Mouse (Mus musculus) hindbrain, embryonic 12.5 days (tissue): ENCODE results near the gene Htra2. TPM values are rescaled to one million over a fixed set of nuclear protein-coding genes. Genes with fewer than 3 reads are reported as not detected.
A peak's percentile ranks its signal among the peaks of the same experiment; 100 is the strongest.

Experiments
- ATAC-seq: fragments of 200-750 bp; cut with Nextera tagmentation; 2 replicates; pipeline ENCODE4 v1.8.0; 2017; ENCODE audit warnings: moderate TSS enrichment; ENCODE audit not compliant: low FRiP score
- H3K27ac ChIP-seq: fragments of 300-500 bp; sonication (generic); 2 replicates; pipeline ENCODE4 v1.5.1; 2016; ENCODE audit warnings: mild to moderate bottlenecking
- H3K27me3 ChIP-seq: fragments of 300-500 bp; sonication (generic); 2 replicates; pipeline ENCODE4 v1.6.1; 2016; ENCODE audit warnings: mild to moderate bottlenecking
- H3K36me3 ChIP-seq: fragments of 300-500 bp; sonication (generic); 2 replicates; pipeline ENCODE4 v1.6.1; 2016; ENCODE audit warnings: mild to moderate bottlenecking
- H3K4me1 ChIP-seq: fragments of 300-500 bp; sonication (generic); 2 replicates; pipeline ENCODE4 v1.6.1; 2016
- H3K4me2 ChIP-seq: fragments of 300-500 bp; sonication (generic); replicated peaks from 2 replicates; pipeline ENCODE4 v1.6.1; 2016; ENCODE audit warnings: mild to moderate bottlenecking
- H3K4me3 ChIP-seq: fragments of 300-500 bp; sonication (generic); 2 replicates; pipeline ENCODE4 v1.5.1; 2016; ENCODE audit warnings: mild to moderate bottlenecking
- H3K9ac ChIP-seq: fragments of 300-500 bp; sonication (generic); 2 replicates; pipeline ENCODE4 v1.6.1; 2016; ENCODE audit warnings: mild to moderate bottlenecking, moderate library complexity
- H3K9me3 ChIP-seq: fragments of 300-500 bp; sonication (generic); replicated peaks from 2 replicates; pipeline ENCODE4 v1.6.1; 2016; ENCODE audit warnings: mild to moderate bottlenecking
- WGBS: fragments of 180-500 bp; shearing (Covaris S2); methylation state at CpG from one replicate; pipeline ENCODE4 v1.1.7; 2016; 5-methylcytosine and 5-hydroxymethylcytosine counted together
- polyA plus RNA-seq: library from polyadenylated mRNA; unstranded; fragments of >200 nt; fragmentation: Nextera tagmentation; extraction: Ambion mirVana; gene quantifications from 2 replicates; pipeline ENCODE4 v1.2.1, GENCODE M21; 2016

Gene Htra2
- polyA plus RNA-seq, 1 experiment from 2014 or later: 59.9 TPM

- peak overlapping the region; percentile 58 for H3K4me2 ChIP-seq
- H3K9ac ChIP-seq: peak overlapping the region; percentile 23; the same call in 1 of the 2 replicates
- ATAC-seq: peak; percentile 55
- peaks cover 21% of the 10 kb centered on the region for H3K27me3 ChIP-seq
- H3K36me3 ChIP-seq: no peaks in the 10 kb centered on the region
- H3K9me3 ChIP-seq: no peaks in the 10 kb centered on the region
- H3K4me3 ChIP-seq: peak overlapping the region; percentile 31
- peaks cover 15% of the 10 kb centered on the region for H3K4me1 ChIP-seq
- H3K27ac ChIP-seq: no peak overlapping the region
- WGBS: 10% methylated on average over 24 of the region's 24 CpGs
Measured at GRCm38 (mm10) chr6:83038496-83039012, 16.5 kb downstream of the Htra2 start.

GRCm38 (mm10) chr6:83037188-83037587, 17.9 kb downstream of the Htra2 start:
- no peak overlapping the region for H3K9ac ChIP-seq
- H3K4me3 ChIP-seq: no peak overlapping the region
- H3K27me3 ChIP-seq: peaks cover 33% of the 10 kb centered on the region
- no peak overlapping the region for H3K4me2 ChIP-seq
- H3K36me3 ChIP-seq: no peaks in the 10 kb centered on the region
- no peak for ATAC-seq
- no peak overlapping the region for H3K27ac ChIP-seq
- 77% methylated on average over 8 of the region's 8 CpGs for WGBS
- H3K4me1 ChIP-seq: peaks cover 28% of the 10 kb centered on the region
- H3K9me3 ChIP-seq: no peaks in the 10 kb centered on the region

DNA sequence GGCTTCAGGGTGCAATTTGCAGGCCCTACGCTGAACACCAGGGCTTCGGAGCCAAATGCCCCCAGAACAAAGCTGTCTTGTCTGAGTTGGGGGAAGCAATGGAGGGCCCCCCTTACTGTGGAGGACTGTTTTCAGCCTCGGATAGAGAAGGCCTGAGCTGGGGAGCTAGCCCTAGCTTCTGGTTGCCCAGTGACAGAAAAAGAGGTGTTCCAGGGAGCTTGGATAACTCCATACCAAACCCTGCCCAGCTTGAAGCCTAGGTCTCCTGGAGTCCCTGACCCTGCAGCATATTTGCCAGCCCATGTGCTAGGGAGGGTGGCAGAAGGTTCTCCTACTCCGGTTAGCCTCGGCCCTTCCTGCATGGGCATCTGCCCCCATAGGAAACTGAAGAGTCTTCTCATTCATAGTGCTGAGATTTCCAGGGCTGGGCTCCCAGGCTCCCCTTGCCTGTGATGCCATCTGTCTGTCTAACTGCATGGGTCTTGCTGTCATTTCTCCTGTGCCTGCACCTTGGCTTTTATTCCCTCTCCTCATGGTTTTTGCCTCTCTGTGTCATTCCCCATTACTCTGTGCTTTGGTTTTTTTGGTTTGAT, 20.5 kb downstream of the Htra2 start:
- Histone ChIP-seq H3K4me2 (peak overlapping the region; percentile 78), H3K4me3 (peak overlapping the region; percentile 49), H3K9me3 (no peaks in the 10 kb centered on the region), H3K4me1 (peaks cover 34% of the 10 kb centered on the region), H3K27ac (peak overlapping the region; percentile 72), H3K9ac (peak overlapping the region; percentile 58; the same call in 1 of the 2 replicates), H3K27me3 (peaks cover 59% of the 10 kb centered on the region), H3K36me3 (no peaks in the 10 kb centered on the region)
- no peak for ATAC-seq
- WGBS: 13% methylated on average over 5 of the region's 5 CpGs

DNA sequence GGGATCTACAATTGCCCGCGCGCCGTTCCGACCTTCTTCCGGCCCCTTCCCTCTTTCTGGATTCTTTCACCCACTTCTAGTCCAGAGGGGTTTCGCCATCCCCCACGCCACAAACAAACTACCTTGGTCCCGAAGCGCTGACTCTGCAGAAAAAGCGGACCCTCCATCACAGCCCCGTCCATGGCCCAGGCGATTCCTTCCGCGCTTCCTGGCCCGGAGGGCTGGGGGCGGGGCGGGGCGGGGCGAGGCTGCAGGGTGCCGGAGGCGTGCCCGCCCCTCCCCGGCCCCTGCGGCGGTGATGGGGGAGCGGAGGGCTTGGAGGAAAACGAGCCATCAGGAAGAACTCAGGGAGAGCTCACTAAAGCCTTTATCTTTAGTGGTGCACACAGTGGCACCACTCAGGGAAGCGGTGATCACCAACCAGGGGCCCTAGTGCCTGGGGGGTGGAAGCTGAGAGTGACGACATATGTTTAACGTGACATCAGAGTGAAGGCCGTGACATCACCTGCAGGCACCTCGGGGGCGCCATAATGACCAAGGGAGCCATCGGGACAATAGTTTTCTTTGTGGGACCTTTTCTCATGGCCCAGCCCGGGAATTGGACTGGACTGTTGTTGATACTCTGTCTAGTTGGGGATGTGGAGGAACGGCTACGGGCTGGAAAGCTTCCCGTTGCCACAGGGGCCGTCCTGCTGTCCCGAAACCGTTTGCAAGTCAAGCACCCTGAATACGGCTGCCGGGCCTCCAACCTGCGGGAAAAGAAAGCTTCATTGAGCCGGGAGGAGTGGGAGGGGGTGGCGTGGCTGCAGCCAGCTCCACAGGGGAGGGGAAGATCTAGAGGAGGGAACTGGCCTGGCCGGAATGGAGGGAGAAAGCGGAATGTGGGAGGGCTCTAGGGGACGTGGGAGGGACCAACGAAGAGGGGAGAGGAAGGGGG, 21.6 kb downstream of the Htra2 start, which contains the start of the genes Dok1 and Loxl3:
TSS of gene Dok1 (minus strand) at position 223 of the 937 bp plus-strand sequence.
TSS of gene Loxl3 (plus strand) at position 925 of the 937 bp plus-strand sequence.
- Histone ChIP-seq H3K36me3 (no peaks in the 10 kb centered on the region), H3K9me3 (no peaks in the 10 kb centered on the region), H3K4me3 (peak within 1 kb of the TSS; percentile 49), H3K4me2 (peak within 1 kb of the TSS; percentile 78), H3K9ac (peak within 1 kb of the TSS; percentile 58), H3K27me3 (peaks cover 66% of the 10 kb centered on the region), H3K27ac (peak within 1 kb of the TSS; percentile 72), H3K4me1 (peaks cover 31% of the 10 kb centered on the region)
- peak; percentile 74 for ATAC-seq
- WGBS: under 1% methylated on average over 51 of the region's 51 CpGs

GRCm38 (mm10) chr6:83032769-83033191, 22.3 kb downstream of the Htra2 start:
- peak overlapping the region; percentile 49 for H3K4me3 ChIP-seq
- WGBS: under 1% methylated on average over 31 of the region's 31 CpGs
- peak overlapping the region; percentile 58 for H3K9ac ChIP-seq
- peaks cover 27% of the 10 kb centered on the region for H3K4me1 ChIP-seq
- H3K27me3 ChIP-seq: peaks cover 74% of the 10 kb centered on the region
- H3K36me3 ChIP-seq: no peaks in the 10 kb centered on the region
- ATAC-seq: peak; percentile 45
- no peak overlapping the region for H3K27ac ChIP-seq
- H3K4me2 ChIP-seq: peak overlapping the region; percentile 78
- H3K9me3 ChIP-seq: no peaks in the 10 kb centered on the region

DNA sequence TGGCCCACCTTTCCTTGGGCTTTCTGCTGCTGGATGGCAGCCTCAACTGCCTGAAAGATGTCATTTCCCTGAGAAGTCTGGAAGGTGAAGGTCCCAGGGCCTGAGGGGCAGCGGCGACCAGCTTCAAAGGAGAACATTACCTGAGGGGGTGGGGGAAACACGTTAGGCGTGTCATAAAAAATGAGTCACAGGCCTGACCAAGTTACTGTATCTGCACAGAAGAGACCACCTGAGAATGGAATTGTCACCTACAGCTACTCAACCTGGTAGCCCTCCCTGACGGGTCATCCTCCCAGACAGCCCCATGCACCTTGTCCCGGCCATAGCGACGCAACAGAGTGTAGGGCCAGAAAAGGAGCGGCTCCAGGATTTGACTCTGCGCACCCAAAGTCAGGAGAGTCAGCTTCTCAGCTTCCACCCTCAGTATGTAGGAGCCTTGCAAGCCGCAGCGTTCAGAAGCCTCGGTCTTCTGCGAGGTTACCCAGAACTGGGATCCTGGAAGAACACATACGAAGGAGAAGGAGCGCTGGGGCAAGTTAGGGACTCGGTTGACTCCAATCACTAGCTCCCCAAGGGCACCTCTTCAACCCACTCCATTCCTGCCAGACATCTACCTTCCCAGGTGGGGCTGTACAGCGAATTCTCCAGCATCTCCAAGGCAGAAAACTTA, 23.0 kb downstream of the Htra2 start:
- ATAC-seq: no peak
- Histone ChIP-seq H3K27ac (no peak overlapping the region), H3K27me3 (peaks cover 77% of the 10 kb centered on the region), H3K4me1 (peaks cover 27% of the 10 kb centered on the region), H3K36me3 (no peaks in the 10 kb centered on the region), H3K9ac (no peak overlapping the region), H3K4me3 (peak overlapping the region; percentile 49), H3K9me3 (no peaks in the 10 kb centered on the region), H3K4me2 (peak overlapping the region; percentile 78)
- WGBS: 17% methylated on average over 18 of the region's 18 CpGs

DNA sequence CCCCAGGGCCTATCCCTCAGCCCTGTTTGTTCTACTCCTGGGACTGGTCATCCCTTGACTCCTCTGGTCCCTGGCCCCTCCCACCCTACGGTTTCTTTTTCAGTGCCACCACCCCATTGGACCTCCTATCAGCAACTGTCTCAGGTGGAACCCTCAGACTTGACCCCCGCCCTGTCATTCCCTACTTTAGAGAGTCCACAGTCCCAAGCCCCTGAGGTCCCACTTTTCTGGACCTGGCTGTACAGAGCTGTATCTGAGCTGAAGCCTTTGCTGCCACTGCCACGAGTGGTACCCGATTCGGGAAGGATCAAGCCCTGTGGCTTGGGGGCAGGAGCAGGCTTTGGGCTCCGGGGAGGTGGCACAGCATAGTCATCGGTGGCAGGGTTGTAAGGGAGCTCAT, 24.0 kb downstream of the Htra2 start:
- H3K27ac ChIP-seq: no peak overlapping the region
- ATAC-seq: no peak
- 54% methylated on average over 7 of the region's 7 CpGs for WGBS
- peaks cover 27% of the 10 kb centered on the region for H3K4me1 ChIP-seq
- H3K9ac ChIP-seq: no peak overlapping the region
- no peak overlapping the region for H3K4me2 ChIP-seq
- no peak overlapping the region for H3K4me3 ChIP-seq
- H3K36me3 ChIP-seq: no peaks in the 10 kb centered on the region
- peaks cover 76% of the 10 kb centered on the region for H3K27me3 ChIP-seq
- no peaks in the 10 kb centered on the region for H3K9me3 ChIP-seq

DNA sequence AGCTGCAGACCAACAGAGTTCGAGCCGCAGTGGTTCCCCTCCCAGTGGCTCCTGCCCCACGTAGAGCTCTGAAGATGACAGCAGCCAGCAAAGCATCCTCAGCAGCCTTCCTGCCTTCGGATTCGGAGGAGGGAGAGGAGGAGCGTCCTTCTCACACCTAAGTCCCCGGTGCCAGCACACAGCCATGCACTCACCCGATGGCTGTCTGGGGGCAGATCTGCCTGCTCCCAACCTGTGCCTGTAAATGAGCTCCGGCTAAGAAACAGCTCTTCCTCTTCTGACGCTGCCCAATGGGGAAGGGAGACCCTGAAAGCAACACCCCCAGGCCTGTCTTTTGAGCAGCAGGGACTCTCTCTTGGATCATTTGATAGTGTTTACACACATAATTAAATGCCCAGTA, 25.3 kb downstream of the Htra2 start:
- ATAC-seq: no peak
- WGBS: 15% methylated on average over 10 of the region's 10 CpGs
- H3K9me3 ChIP-seq: no peaks in the 10 kb centered on the region
- H3K27ac ChIP-seq: no peak overlapping the region
- H3K4me1 ChIP-seq: peaks cover 23% of the 10 kb centered on the region
- H3K9ac ChIP-seq: no peak overlapping the region
- peaks cover 66% of the 10 kb centered on the region for H3K27me3 ChIP-seq
- H3K4me3 ChIP-seq: no peak overlapping the region
- no peak overlapping the region for H3K4me2 ChIP-seq
- no peaks in the 10 kb centered on the region for H3K36me3 ChIP-seq

GRCm38 (mm10) chr6:83027706-83028105, 27.4 kb downstream of the Htra2 start:
- ATAC-seq: no peak
- WGBS: 52% methylated on average over 6 of the region's 9 CpGs
- H3K27me3 ChIP-seq: peaks cover 49% of the 10 kb centered on the region

GRCm38 (mm10) chr6:83027293-83027692, 27.8 kb downstream of the Htra2 start:
- Histone ChIP-seq H3K36me3 (no peaks in the 10 kb centered on the region), H3K4me3 (no peak overlapping the region), H3K4me2 (no peak overlapping the region), H3K27me3 (peaks cover 45% of the 10 kb centered on the region), H3K9ac (no peak overlapping the region), H3K9me3 (no peaks in the 10 kb centered on the region), H3K27ac (no peak overlapping the region), H3K4me1 (peaks cover 7% of the 10 kb centered on the region)
- no peak for ATAC-seq
- 66% methylated on average over 8 of the region's 8 CpGs for WGBS

More at GRCm38 (mm10) chr6:83027706-83028105, 27.4 kb downstream of the Htra2 start:
- no peaks in the 10 kb centered on the region for H3K9me3 ChIP-seq
- H3K36me3 ChIP-seq: no peaks in the 10 kb centered on the region
- H3K4me1 ChIP-seq: peaks cover 11% of the 10 kb centered on the region
- H3K4me3 ChIP-seq: no peak overlapping the region
- H3K27ac ChIP-seq: no peak overlapping the region
- no peak overlapping the region for H3K4me2 ChIP-seq
- no peak overlapping the region for H3K9ac ChIP-seq

- Histone ChIP-seq H3K27ac (no peak overlapping the region), H3K27me3 (peaks cover 24% of the 10 kb centered on the region), H3K9ac (no peak overlapping the region), H3K9me3 (no peaks in the 10 kb centered on the region), H3K4me1 (0 out of 2 replicates have a peak, but pooled peaks cover under 1% of the 10 kb centered on the region), H3K4me3 (no peak overlapping the region), H3K4me2 (no peak overlapping the region), H3K36me3 (no peaks in the 10 kb centered on the region)
- ATAC-seq: no peak
- WGBS: 90% methylated on average over 3 of the region's 4 CpGs
Measured at GRCm38 (mm10) chr6:83025221-83025620, 29.9 kb downstream of the Htra2 start.

DNA sequence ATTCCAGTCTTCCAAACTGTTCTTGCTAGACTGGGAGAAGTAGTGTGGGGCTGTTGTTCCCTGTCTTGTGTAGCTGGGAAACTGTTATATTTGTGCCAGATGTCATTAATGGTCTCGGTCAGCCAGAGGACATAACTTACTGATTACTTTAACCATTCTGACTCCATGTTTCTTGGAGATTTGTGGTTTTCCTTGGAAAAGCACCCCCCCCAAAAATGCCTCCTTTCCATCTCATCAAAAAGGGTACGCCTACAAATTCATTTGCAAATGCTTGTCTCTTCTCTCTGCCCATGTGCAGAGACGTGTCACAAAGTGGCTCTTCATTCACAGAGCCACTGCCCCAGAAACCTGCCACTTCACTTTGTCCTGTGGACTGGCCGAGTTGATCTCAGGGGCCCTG, 30.7 kb downstream of the Htra2 start:
- WGBS: 79% methylated on average over 4 of the region's 4 CpGs
- no peak for ATAC-seq

More for the DNA sequence above, 30.7 kb downstream of the Htra2 start:
- Histone ChIP-seq H3K4me3 (no peak overlapping the region), H3K27me3 (peaks cover 16% of the 10 kb centered on the region), H3K9ac (no peak overlapping the region), H3K9me3 (no peaks in the 10 kb centered on the region), H3K36me3 (no peaks in the 10 kb centered on the region), H3K4me1 (no peaks in the 10 kb centered on the region), H3K4me2 (no peak overlapping the region), H3K27ac (no peak overlapping the region)
